Mouse (Mus musculus) lung, postnatal 0 days (tissue): Measurements from ENCODE around the gene Marveld1.

Source experiments
- CTCF ChIP-seq: IDR thresholded peaks from 2 replicates; pipeline ENCODE4 v1.5.1; 2016; ENCODE audit warnings: antibody characterized with exemption, mild to moderate bottlenecking
- EP300 ChIP-seq: IDR thresholded peaks from 2 replicates; pipeline ENCODE4 v1.6.1; 2016; ENCODE audit warnings: antibody characterized with exemption, mild to moderate bottlenecking, control low read depth

- TF ChIP-seq CTCF (no peak), EP300 (no peak)
Measured at GRCm38 (mm10) chr19:42118596-42118995, 28.6 kb upstream of the Marveld1 start.
